Mouse (Mus musculus) liver, adult 2 months (tissue): ENCODE measurements around the gene Plp2.

Source experiments
- CTCF ChIP-seq: fragments of 200-500 bp; IDR thresholded peaks from 2 replicates; pipeline ENCODE4 v1.5.1; 2011; ENCODE audit warnings: low read depth, low read length, control low read depth
- POLR2A ChIP-seq: fragments of 200-500 bp; IDR thresholded peaks from 2 replicates; pipeline ENCODE4 v1.6.1; 2011; ENCODE audit warnings: low read length, control low read depth; ENCODE audit not compliant: insufficient read depth; ENCODE audit errors: extremely low read depth

- TF ChIP-seq CTCF, result no peak
- TF ChIP-seq POLR2A, result no peak
These were observed at the start of gene Plp2 for GRCm38 (mm10) chrX:7670921-7671623.
